Mouse (Mus musculus): Measurements from ENCODE around the gene Gm4787. TPM values are rescaled to one million over a fixed set of nuclear protein-coding genes. Genes with fewer than 3 reads are reported as not detected.

Gene Gm4787
- polyA plus RNA-seq, 1 experiment: 0.10 TPM

GRCm38 (mm10) chr12:81333841-81334240 lies 45.4 kb downstream of the Gm4787 start:
- H3K4me3 ChIP-seq: no peak overlapping the region
- no peaks in the 10 kb centered on the region for H3K79me2 ChIP-seq (ENCODE audit: control insufficient read depth, insufficient read depth)
- no peak overlapping the region for H3ac ChIP-seq (ENCODE audit: control insufficient read depth, insufficient read length)
- TF ChIP-seq REST (IDR thresholded peaks at IDR 0.05; ENCODE audit: insufficient read depth, insufficient read length) (no peak), USF1 (IDR thresholded peaks at IDR 0.05; ENCODE audit: low read depth) (no peak), TCF3 (IDR thresholded peaks at IDR 0.05; ENCODE audit: insufficient read length, low read depth) (no peak), E2F4 (IDR thresholded peaks at IDR 0.05; ENCODE audit: insufficient read depth) (no peak), POLR2AphosphoS2 (IDR thresholded peaks at IDR 0.05; ENCODE audit: insufficient read length, low read depth) (no peak), SRF (IDR thresholded peaks at IDR 0.05; ENCODE audit: control insufficient read depth, insufficient read length, low read depth) (no peak), MYOG (IDR thresholded peaks at IDR 0.05; ENCODE audit: control insufficient read depth in 1 of 3, insufficient read depth in 1 of 3, insufficient read length in 2 of 3, low read depth in 2 of 3) (no peak), CEBPB (IDR thresholded peaks at IDR 0.05; ENCODE audit: insufficient read depth, poor library complexity, severe bottlenecking) (no peak), MAX (IDR thresholded peaks at IDR 0.05; ENCODE audit: low read depth) (no peak), MYOD1 (IDR thresholded peaks at IDR 0.05; ENCODE audit: control insufficient read depth in 1 of 3, insufficient read length in 2 of 3, low read depth in 2 of 3) (no peak), TCF12 (IDR thresholded peaks at IDR 0.05; ENCODE audit: insufficient read depth, poor library complexity, severe bottlenecking) (no peak), POLR2A (IDR thresholded peaks at IDR 0.05; ENCODE audit: insufficient read length, low read depth) (no peak)
- no peak overlapping the region for H3K4me2 ChIP-seq (ENCODE audit: low read depth)
- no peaks in the 10 kb centered on the region for H3K36me3 ChIP-seq (ENCODE audit: control insufficient read depth, insufficient read depth)
- H3K27me3 ChIP-seq (ENCODE audit: control insufficient read depth, insufficient read depth, insufficient read length): peaks cover 42% of the 10 kb centered on the region

GRCm38 (mm10) chr12:81332875-81333421 lies 46.3 kb downstream of the Gm4787 start, which contains the start of gene Slc8a3:
Gene Slc8a3 (minus strand): TSS chr12:81333180.
- Histone ChIP-seq H3K4me2 (ENCODE audit: low read depth) (no peak within 1 kb of the TSS), H3ac (ENCODE audit: control insufficient read depth, insufficient read length) (no peak within 1 kb of the TSS), H3K4me3 (no peak within 1 kb of the TSS), H3K27me3 (ENCODE audit: control insufficient read depth, insufficient read depth, insufficient read length) (peaks cover 42% of the 10 kb centered on the region), H3K79me2 (ENCODE audit: control insufficient read depth, insufficient read depth) (no peaks in the 10 kb centered on the region), H3K36me3 (ENCODE audit: control insufficient read depth, insufficient read depth) (no peaks in the 10 kb centered on the region)
- TF ChIP-seq TCF12 (IDR thresholded peaks at IDR 0.05; ENCODE audit: insufficient read depth, poor library complexity, severe bottlenecking) (no peak), CEBPB (IDR thresholded peaks at IDR 0.05; ENCODE audit: insufficient read depth, poor library complexity, severe bottlenecking) (no peak)

DNA sequence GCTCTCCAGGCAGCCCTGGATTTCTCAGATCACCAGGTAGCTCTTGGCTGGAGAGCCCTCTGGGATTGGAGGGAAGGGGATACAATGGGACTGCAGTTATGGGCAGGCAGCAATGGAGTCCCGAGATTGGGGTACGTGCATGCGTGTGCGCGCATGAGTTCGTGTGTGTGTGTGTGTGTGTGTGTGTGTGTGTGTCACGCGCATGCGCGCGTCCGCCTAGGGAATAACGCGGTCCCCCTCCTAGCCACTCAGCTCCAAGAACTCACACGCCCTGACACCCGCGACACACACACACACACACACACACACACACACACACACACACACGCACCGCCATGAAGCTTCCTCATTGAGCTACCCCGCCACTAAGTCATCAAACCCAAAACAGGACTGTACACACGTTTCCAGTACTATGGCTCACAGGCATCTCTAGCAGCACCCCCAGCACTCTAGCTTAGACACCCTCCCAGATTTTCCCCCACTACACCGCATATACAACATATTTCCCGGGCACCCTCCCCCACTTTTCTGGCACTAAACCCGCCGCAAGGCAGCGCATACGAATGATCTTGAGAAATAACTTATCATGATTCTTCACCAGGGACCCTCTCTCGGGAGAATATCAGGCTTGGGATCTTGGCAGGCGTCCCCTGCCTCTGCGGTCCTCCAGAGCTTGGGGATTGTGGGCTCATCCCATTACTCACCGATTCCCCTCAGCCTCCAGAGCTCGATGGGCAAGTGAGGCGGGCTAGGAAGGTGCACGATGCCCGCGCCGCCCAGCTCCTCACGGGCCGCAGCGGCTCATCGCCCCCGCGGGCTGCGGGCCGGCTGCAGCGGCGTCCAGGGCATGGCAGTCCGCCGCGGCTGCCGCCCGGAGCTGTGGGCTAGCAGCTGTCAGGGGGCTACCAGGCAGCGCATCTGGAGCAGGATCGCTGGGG lies 47.1 kb downstream of the Gm4787 start:
- H3K27me3 ChIP-seq (ENCODE audit: control insufficient read depth, insufficient read depth, insufficient read length): peaks cover 42% of the 10 kb centered on the region
- TF ChIP-seq TCF12 (IDR thresholded peaks at IDR 0.05; ENCODE audit: insufficient read depth, poor library complexity, severe bottlenecking): no peak
- TF ChIP-seq USF1 (IDR thresholded peaks at IDR 0.05; ENCODE audit: low read depth): no peak
- no peak for TF ChIP-seq MYOD1 (IDR thresholded peaks at IDR 0.05; ENCODE audit: control insufficient read depth in 1 of 3, insufficient read length in 2 of 3, low read depth in 2 of 3)
- no peak for TF ChIP-seq POLR2A (IDR thresholded peaks at IDR 0.05; ENCODE audit: insufficient read length, low read depth)
- no peak for TF ChIP-seq REST (IDR thresholded peaks at IDR 0.05; ENCODE audit: insufficient read depth, insufficient read length)
- no peak for TF ChIP-seq E2F4 (IDR thresholded peaks at IDR 0.05; ENCODE audit: insufficient read depth)
- no peak for TF ChIP-seq CEBPB (IDR thresholded peaks at IDR 0.05; ENCODE audit: insufficient read depth, poor library complexity, severe bottlenecking)
- no peak for TF ChIP-seq MYOG (IDR thresholded peaks at IDR 0.05; ENCODE audit: control insufficient read depth in 1 of 3, insufficient read depth in 1 of 3, insufficient read length in 2 of 3, low read depth in 2 of 3)
- no peak for TF ChIP-seq MAX (IDR thresholded peaks at IDR 0.05; ENCODE audit: low read depth)
- TF ChIP-seq TCF3 (IDR thresholded peaks at IDR 0.05; ENCODE audit: insufficient read length, low read depth): no peak
- TF ChIP-seq POLR2AphosphoS2 (IDR thresholded peaks at IDR 0.05; ENCODE audit: insufficient read length, low read depth): no peak
- no peak for TF ChIP-seq SRF (IDR thresholded peaks at IDR 0.05; ENCODE audit: control insufficient read depth, insufficient read length, low read depth)

DNA sequence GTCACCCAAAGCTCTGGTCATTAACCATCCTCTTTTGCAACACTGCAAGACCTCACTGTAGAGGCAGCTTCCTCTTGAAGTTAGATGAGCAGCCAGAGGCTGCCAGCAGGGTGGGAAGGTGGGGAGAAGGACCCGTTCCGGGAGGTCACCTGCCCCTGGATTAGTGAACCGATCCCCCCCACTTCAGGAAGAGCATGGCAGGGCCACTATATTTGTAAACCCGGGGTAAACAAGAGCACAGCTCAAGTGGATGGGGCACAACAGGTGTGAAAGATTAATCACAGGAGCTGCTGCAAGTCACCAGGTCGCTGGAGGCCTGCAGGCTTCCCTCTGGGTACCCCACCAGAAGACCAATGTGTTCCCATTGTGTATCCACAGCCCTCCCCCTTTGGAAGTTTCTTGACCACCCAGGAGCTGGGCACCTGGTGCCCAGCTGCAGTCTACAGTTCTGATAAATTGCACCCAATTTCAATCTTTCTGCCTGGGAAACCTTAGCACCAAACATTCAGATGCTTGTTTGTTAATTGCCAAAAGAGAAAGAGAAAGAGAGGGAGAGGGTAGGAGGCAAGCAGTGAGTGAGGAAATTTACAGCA lies 48.1 kb downstream of the Gm4787 start:
- Histone ChIP-seq H3K27me3 (ENCODE audit: control insufficient read depth, insufficient read depth, insufficient read length) (peaks cover 42% of the 10 kb centered on the region), H3K4me2 (ENCODE audit: low read depth) (no peak overlapping the region), H3ac (ENCODE audit: control insufficient read depth, insufficient read length) (no peak overlapping the region), H3K36me3 (ENCODE audit: control insufficient read depth, insufficient read depth) (no peaks in the 10 kb centered on the region), H3K4me3 (no peak overlapping the region), H3K79me2 (ENCODE audit: control insufficient read depth, insufficient read depth) (no peaks in the 10 kb centered on the region)
- TF ChIP-seq TCF12 (IDR thresholded peaks at IDR 0.05; ENCODE audit: insufficient read depth, poor library complexity, severe bottlenecking) (no peak), MAX (IDR thresholded peaks at IDR 0.05; ENCODE audit: low read depth) (no peak), TCF3 (IDR thresholded peaks at IDR 0.05; ENCODE audit: insufficient read length, low read depth) (no peak), E2F4 (IDR thresholded peaks at IDR 0.05; ENCODE audit: insufficient read depth) (no peak), CEBPB (IDR thresholded peaks at IDR 0.05; ENCODE audit: insufficient read depth, poor library complexity, severe bottlenecking) (no peak), POLR2AphosphoS2 (IDR thresholded peaks at IDR 0.05; ENCODE audit: insufficient read length, low read depth) (no peak), MYOD1 (IDR thresholded peaks at IDR 0.05; ENCODE audit: control insufficient read depth in 1 of 3, insufficient read length in 2 of 3, low read depth in 2 of 3) (no peak), REST (IDR thresholded peaks at IDR 0.05; ENCODE audit: insufficient read depth, insufficient read length) (no peak), SRF (IDR thresholded peaks at IDR 0.05; ENCODE audit: control insufficient read depth, insufficient read length, low read depth) (no peak), POLR2A (IDR thresholded peaks at IDR 0.05; ENCODE audit: insufficient read length, low read depth) (no peak), MYOG (IDR thresholded peaks at IDR 0.05; ENCODE audit: control insufficient read depth in 1 of 3, insufficient read depth in 1 of 3, insufficient read length in 2 of 3, low read depth in 2 of 3) (no peak), USF1 (IDR thresholded peaks at IDR 0.05; ENCODE audit: low read depth) (no peak)

More for the DNA sequence above, 47.1 kb downstream of the Gm4787 start:
- Histone ChIP-seq H3K4me3 (no peak overlapping the region), H3ac (ENCODE audit: control insufficient read depth, insufficient read length) (no peak overlapping the region), H3K36me3 (ENCODE audit: control insufficient read depth, insufficient read depth) (no peaks in the 10 kb centered on the region), H3K4me2 (ENCODE audit: low read depth) (no peak overlapping the region), H3K79me2 (ENCODE audit: control insufficient read depth, insufficient read depth) (no peaks in the 10 kb centered on the region)

Other genes starting within 250 kb of the Gm4787 start
- gene Slc8a3, start 46.3 kb downstream of the Gm4787 start, polyA plus RNA-seq (2012; fragmentation: generic; extraction: Trizol): 0.05 TPM
- 0.22 TPM for gene Adam4, start 42.5 kb upstream of the Gm4787 start, polyA plus RNA-seq (2012; fragmentation: generic; extraction: Trizol)
- gene Cox16, start 105.7 kb upstream of the Gm4787 start, polyA plus RNA-seq (2012; fragmentation: generic; extraction: Trizol): 92.6 TPM
- 32.0 TPM for gene Gm20498, start 153.4 kb upstream of the Gm4787 start, polyA plus RNA-seq (2012; fragmentation: generic; extraction: Trizol)
- gene Synj2bp, start 153.4 kb upstream of the Gm4787 start, polyA plus RNA-seq (2012; fragmentation: generic; extraction: Trizol): 10.0 TPM
- gene Adam21, start 189.0 kb upstream of the Gm4787 start, polyA plus RNA-seq (2012; fragmentation: generic; extraction: Trizol): 0.06 TPM
- 25.9 TPM for gene Med6, start 215.5 kb upstream of the Gm4787 start, polyA plus RNA-seq (2012; fragmentation: generic; extraction: Trizol)

All from myocyte (in vitro differentiated cells).